Mouse (Mus musculus): ENCODE results near the gene Foxm1. TPM values are rescaled to one million over a fixed set of nuclear protein-coding genes. Genes with fewer than 3 reads are reported as not detected.
"Not testable (repeated sequence)": the region's sequence is repeated elsewhere in the genome, so short reads cannot be mapped to it uniquely, and the experiment has no call there.

The Foxm1 gene
- polyA plus RNA-seq, 1 experiment from 2014 or later: 45.4 TPM

DNA sequence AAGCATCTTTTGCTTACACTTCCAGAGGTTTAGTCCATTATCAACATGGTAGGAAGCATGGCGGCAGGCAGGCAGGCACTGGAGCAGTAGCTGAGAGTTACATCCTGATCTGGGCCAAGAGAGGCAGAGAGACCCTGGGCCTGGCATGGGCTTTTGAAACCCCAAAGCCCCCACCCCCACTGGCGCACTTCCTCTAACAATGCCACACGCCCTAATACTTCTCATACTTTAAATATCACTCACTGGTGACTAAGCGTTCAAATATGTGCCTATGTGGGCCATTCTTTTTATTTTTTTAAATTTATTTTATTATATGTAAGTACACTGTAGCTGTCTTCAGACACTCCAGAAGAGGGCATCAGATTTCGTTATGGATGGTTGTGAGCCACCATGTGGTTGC lies 3.7 kb downstream of the Foxm1 start:
- DNase-seq (ENCODE audit: low read depth, low spot score): no peak
- ATAC-seq: no peak
- in situ Hi-C loops (cut with MboI; ENCODE audit: low pct_unique_long_range_greater_than_20kb): no loop called here
- ChIA-PET POLR2A (no interaction called here), CTCF (interaction anchor here (1.2 to 3.4 kb wide), 2 partner anchors 29 to 45 kb away, joined by 3 to 18 read pairs; no protein-coding TSS in a partner anchor)
- no peaks in the 10 kb centered on the region for H3K27me3 ChIP-seq
- TF ChIP-seq CTCF (IDR thresholded peaks at IDR 0.05): no peak

DNA sequence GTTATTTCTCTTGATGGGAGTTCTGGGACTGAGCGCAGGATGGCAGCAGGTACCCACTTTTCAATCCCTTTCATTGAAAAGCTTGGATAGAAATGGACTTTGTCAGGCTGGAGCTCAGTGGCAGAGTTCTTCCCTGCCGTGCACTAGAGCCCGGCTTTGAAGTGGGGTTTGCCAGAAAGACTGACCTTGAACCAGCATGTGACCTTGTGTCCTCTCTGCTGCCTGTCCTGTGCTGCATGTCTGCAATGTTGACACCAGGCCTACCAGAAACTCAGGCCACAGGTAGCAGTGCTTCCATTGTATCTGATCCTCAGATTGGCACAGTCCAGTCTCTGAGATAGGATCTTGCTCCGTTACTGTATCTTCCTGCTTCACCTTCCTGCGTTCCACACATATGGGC lies 7.3 kb downstream of the Foxm1 start:
- TF ChIP-seq CTCF (IDR thresholded peaks at IDR 0.05): no peak
- ChIA-PET CTCF (no interaction called here), POLR2A (no interaction called here)
- ATAC-seq (no peak), DNase-seq (ENCODE audit: low read depth, low spot score) (no peak)
- H3K27me3 ChIP-seq: no peaks in the 10 kb centered on the region
- in situ Hi-C loops (cut with MboI; ENCODE audit: low pct_unique_long_range_greater_than_20kb): no loop called here

DNA sequence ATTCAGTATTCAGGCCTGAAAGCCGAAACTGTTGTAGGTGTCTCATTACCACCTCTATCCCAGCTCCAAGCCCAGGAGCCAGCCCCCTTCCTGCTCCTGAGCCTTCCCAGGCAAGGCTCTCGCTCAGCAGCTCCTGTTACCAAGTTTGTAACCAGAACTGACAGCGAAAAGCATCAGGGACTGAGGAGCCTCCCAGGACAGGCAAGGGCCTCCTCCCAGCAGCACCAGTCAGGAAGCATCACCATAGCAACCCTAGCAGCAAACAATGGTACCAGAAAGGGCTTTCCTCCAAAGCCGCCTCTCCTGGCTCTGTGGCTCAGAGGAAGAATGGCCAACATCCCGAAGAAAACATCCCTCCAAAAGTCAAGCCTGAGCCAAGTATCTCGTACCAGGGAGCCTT lies 12.4 kb downstream of the Foxm1 start, which contains the start of the genes Tex52 and Gm44596:
TSS of gene Tex52 (plus strand) at position 265 of the 400 bp plus-strand sequence.
TSS of gene Gm44596 (plus strand) at position 312 of the 400 bp plus-strand sequence.
- DNase-seq (ENCODE audit: low read depth, low spot score): no peak
- CTCF ChIA-PET: interaction anchor here (1.9 to 2.1 kb wide), 2 partner anchors 11 to 36 kb away, joined by 4 to 6 read pairs; no protein-coding TSS in a partner anchor
- POLR2A ChIA-PET: no interaction called here
- no peak for TF ChIP-seq CTCF (IDR thresholded peaks at IDR 0.05)
- no peak for ATAC-seq
- H3K27me3 ChIP-seq: no peaks in the 10 kb centered on the region
- in situ Hi-C loops (cut with MboI; ENCODE audit: low pct_unique_long_range_greater_than_20kb): no loop called here

DNA sequence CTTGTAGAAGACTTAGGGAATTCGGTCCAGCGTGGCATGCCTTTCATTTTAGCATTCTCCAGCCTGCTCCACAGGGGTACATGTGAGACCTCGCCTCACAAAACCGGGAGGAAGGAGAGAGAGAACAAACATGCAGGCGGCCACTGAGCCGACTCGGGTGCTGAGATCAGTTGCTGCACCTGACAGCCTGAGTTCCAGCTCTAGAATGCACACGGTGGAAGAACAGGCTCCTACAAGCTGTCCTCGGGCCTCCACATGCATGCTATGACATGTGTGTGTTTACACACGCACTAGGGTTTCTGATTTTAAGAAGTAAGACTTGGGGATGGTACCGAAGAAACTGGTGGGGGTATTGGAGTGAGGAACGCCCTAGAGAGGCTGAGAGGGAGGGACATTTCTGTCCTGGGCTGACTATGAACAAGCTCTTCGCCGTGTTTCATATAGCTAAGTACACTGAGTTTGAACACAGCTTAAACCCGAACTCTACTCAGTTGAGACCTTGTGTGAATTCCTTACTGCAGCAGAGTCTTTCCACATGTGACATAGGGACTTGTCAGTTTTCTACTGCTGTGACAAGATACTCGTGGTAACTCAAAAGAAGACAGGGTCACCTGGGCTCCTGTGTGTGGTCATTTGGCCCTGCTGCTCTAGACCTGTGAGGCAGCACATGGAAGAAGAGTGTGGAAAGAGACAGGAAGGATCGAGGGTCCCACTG lies 13.8 kb downstream of the Foxm1 start:
- in situ Hi-C loops (cut with MboI; ENCODE audit: low pct_unique_long_range_greater_than_20kb): no loop called here
- H3K27me3 ChIP-seq: no peaks in the 10 kb centered on the region
- ATAC-seq (no peak), DNase-seq (ENCODE audit: low read depth, low spot score) (no peak)
- TF ChIP-seq CTCF (IDR thresholded peaks at IDR 0.05): no peak
- ChIA-PET CTCF (interaction anchor here (1.0 kb wide), 1 partner anchor 35 kb away, joined by 3 read pairs; no protein-coding TSS in a partner anchor), POLR2A (interaction anchor here (0.6 to 0.7 kb wide), 2 partner anchors 16 to 17 kb away, joined by 3 to 5 read pairs; no protein-coding TSS in a partner anchor)

DNA sequence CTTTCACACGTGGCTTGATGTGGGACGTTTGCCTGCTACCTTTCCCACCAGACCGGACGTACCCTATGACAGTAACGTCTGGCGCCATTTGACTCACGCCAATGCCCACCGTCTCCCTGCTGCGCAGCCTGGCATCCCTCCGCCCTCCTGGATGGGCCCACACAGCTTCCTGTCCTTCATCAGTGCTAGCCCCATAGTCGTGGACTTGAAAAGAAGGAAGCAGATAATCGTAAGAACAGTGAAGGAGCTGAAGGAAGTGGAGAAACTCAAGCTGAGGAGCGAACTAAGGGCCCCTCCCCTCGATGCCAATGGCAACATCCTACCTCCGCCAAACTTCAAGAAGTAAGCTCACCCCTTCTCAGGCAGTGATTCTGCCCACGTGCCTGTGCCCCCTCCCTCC lies 16.9 kb downstream of the Foxm1 start:
- TF ChIP-seq CTCF (IDR thresholded peaks at IDR 0.05): no peak
- POLR2A ChIA-PET: no interaction called here
- CTCF ChIA-PET: interaction anchor here (1.5 kb wide), 1 partner anchor 31 kb away, joined by 9 read pairs; no protein-coding TSS in a partner anchor
- no peaks in the 10 kb centered on the region for H3K27me3 ChIP-seq
- ATAC-seq (no peak), DNase-seq (ENCODE audit: low read depth, low spot score) (no peak)
- in situ Hi-C loops (cut with MboI; ENCODE audit: low pct_unique_long_range_greater_than_20kb): no loop called here

DNA sequence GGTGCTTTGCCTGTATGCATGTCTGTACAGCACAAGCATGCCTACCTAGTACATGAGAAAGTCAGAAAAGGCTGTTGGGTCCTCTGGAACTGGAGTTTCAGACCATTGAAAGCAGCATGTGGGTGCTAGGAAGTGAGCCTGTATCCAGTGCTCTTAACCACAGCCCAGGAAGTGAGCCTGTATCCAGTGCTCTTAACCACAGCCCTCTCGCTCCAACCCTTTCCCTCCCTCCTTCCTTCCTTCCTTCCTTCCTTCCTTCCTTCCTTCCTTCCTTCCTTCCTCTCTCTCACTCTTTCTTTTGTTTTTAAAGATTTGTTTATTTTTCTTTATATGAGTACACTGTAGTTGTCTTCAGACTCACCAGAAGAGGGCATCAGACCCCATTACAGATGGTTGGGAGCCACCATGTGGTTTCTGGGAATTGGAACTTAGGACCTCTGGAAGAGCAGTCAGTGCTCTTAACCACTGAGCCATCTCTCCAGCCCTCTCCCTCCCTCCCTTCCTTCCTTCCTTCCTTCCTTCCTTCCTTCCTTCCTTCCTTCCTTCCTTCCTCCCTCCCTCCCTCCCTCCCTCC lies 17.9 kb downstream of the Foxm1 start:
- POLR2A ChIA-PET; H3K27me3 ChIP-seq; ATAC-seq; in situ Hi-C loops (cut with MboI; ENCODE audit: low pct_unique_long_range_greater_than_20kb); DNase-seq (ENCODE audit: low read depth, low spot score): not testable (repeated sequence)
- CTCF ChIA-PET: interaction anchor here (1.5 to 1.8 kb wide), 3 partner anchors 17 to 31 kb away, joined by 4 to 14 read pairs (median 9); no protein-coding TSS in a partner anchor

DNA sequence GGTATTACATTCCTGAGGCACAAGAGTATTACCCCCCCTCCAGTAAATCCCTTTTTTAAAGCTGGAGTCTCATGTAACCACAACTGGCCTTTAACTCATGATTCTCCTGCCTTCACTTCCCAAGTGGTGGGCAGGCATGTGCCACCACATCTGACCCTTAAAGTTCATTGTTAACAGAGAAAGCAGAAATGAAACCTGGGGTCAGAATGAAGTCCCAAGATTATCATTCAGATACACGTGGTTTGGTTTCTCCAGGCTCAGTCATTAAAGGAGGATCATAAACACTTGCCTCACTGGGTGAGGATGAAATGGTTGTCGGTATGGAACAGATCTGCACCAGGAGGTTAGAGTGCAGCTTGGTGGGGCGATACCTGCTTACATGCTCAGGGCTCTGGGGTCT lies 18.5 kb downstream of the Foxm1 start:
- no peak for TF ChIP-seq CTCF (IDR thresholded peaks at IDR 0.05)
- ATAC-seq: no peak
- in situ Hi-C loops (cut with MboI; ENCODE audit: low pct_unique_long_range_greater_than_20kb): no loop called here
- no peak for DNase-seq (ENCODE audit: low read depth, low spot score)
- CTCF ChIA-PET: interaction anchor here (1.0 to 1.8 kb wide), 3 partner anchors 15 to 30 kb away, joined by 4 to 14 read pairs (median 6); no protein-coding TSS in a partner anchor
- H3K27me3 ChIP-seq: no peaks in the 10 kb centered on the region
- POLR2A ChIA-PET: interaction anchor here (1.5 kb wide), 1 partner anchor 19 kb away, joined by 3 read pairs; no protein-coding TSS in a partner anchor

DNA sequence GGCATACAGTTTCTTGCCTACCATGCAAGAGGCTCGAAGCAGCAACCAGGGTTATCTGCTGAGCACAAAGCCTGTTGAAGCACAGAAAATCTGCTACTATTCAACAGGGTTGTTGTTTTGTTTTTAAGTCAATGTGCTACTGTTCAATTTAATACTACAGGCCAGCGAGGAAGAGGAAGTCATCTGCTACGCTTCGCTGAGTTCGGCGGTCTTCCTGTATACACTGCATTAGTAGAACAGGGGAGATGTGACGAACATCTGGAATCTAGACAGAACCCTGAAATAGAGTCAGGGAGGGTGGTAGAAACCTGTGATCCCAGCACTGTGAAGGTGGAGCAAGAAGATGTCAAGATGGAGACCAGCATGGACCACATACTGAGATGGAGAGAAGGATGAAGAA lies 21.0 kb downstream of the Foxm1 start:
- POLR2A ChIA-PET: no interaction called here
- TF ChIP-seq CTCF (IDR thresholded peaks at IDR 0.05): no peak
- ATAC-seq: no peak
- in situ Hi-C loops (cut with MboI; ENCODE audit: low pct_unique_long_range_greater_than_20kb): no loop called here
- no peak for DNase-seq (ENCODE audit: low read depth, low spot score)
- CTCF ChIA-PET: interaction anchor here (1.4 kb wide), 1 partner anchor 12 kb away, joined by 3 read pairs; no protein-coding TSS in a partner anchor
- no peaks in the 10 kb centered on the region for H3K27me3 ChIP-seq

DNA sequence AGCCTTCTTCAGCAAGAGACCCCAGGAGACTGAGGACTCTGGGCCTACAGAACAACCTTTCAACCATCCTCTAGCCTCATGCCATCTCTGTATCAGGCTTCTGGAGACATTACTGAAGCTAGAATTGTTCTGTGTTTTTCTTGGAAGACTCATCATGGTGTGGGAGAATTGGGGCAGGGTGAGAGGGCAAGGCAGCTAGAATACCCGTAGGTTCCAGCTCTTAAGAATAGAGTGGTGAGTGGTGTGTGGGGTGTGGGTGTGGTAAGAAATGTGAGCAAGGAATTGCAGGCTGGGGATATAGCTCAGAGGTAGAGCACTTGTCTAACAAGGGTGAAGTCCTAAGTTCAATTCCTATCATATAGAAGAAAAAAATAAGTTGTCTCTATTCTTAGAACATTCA lies 22.3 kb downstream of the Foxm1 start:
- in situ Hi-C loops (cut with MboI; ENCODE audit: low pct_unique_long_range_greater_than_20kb): no loop called here
- ATAC-seq (no peak), DNase-seq (ENCODE audit: low read depth, low spot score) (no peak)
- TF ChIP-seq CTCF (IDR thresholded peaks at IDR 0.05): no peak
- ChIA-PET CTCF (interaction anchor here (1.4 kb wide), 1 partner anchor 11 kb away, joined by 3 read pairs; no protein-coding TSS in a partner anchor), POLR2A (interaction anchor here (1.1 kb wide), 1 partner anchor 13 kb away, joined by 3 read pairs; no protein-coding TSS in a partner anchor)
- H3K27me3 ChIP-seq: no peaks in the 10 kb centered on the region

DNA sequence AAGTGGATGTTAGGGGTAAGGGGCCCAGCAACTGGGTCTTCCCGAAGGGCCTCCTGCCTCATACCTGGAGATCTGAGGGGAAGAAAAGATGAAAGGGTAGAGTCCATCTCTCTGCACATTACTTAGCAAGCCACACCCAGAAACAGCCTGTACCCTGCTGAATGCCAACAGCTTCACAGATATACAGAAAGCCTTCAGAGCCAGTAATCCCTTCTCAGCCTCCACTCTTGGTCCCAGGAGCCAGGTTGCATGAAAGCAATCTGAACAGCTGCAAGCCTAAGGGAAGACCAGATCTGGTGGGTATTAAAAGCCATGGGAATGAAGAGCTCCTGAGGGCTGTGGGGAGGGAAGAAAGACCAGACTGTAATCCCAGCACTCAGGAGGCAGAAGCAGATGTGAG lies 26.4 kb downstream of the Foxm1 start:
- ChIA-PET POLR2A (interaction anchor here (0.7 kb wide), 1 partner anchor 72 kb away, joined by 4 read pairs; no protein-coding TSS in a partner anchor), CTCF (no interaction called here)
- no peak for DNase-seq (ENCODE audit: low read depth, low spot score)
- TF ChIP-seq CTCF (IDR thresholded peaks at IDR 0.05): no peak
- ATAC-seq: no peak
- H3K27me3 ChIP-seq: no peaks in the 10 kb centered on the region
- in situ Hi-C loops (cut with MboI; ENCODE audit: low pct_unique_long_range_greater_than_20kb): no loop called here

DNA sequence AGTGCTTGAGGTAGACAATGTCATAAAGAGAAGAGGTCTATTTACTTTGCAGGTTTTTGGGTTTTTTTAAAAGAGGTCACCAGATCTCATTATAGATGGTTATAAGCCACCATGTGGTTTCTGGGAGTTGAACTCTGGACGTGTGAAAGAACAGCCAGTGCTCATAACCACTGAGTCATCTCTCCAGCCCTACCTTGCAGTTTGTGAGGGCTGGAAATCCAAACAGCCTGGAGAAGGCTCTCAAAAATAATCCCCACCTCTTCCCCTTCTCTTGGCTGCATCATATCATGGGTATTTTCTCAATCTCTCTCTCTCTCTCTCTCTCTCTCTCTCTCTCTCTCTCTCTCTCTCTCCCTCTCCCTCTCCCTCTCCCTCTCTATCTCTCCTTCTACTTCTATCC lies 27.9 kb downstream of the Foxm1 start:
- H3K27me3 ChIP-seq: no peaks in the 10 kb centered on the region
- DNase-seq (ENCODE audit: low read depth, low spot score): no peak
- in situ Hi-C loops (cut with MboI; ENCODE audit: low pct_unique_long_range_greater_than_20kb): no loop called here
- ChIA-PET CTCF (no interaction called here), POLR2A (no interaction called here)
- TF ChIP-seq CTCF (IDR thresholded peaks at IDR 0.05): no peak
- ATAC-seq: no peak
